Mouse (Mus musculus) ovary, postnatal 14 days (tissue): ENCODE data around the gene Prkce.

Experiments used
- DNase-seq: peaks from one replicate; pipeline ENCODE4 v3.0.0; 2022; ENCODE audit warnings: low spot score

Gene Prkce

GRCm38 (mm10) chr17:86525075-86525474 lies 357.5 kb downstream of the Prkce start:
- DNase-seq = no peak

GRCm38 (mm10) chr17:86526016-86526415 lies 358.4 kb downstream of the Prkce start:
- no peak for DNase-seq

DNA sequence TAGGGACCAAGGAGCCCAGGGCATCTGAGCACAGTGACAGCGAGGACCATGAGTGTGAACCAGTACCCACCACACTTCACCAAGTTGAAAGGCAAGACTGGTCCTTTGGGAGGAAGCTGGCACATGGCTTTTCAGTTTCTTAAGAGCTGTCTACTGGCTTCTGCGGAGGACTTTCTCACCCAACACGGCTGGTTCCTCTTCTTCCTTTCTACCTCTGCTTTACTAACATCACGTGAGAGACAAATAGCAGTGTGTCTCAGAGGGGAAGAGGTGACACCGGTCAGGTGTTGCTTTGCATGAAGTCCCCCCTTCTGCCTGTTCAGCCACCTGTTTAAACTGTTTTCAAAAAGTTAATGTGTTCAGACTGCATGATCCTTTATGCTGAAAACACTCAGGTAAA lies 359.7 kb downstream of the Prkce start:
- DNase-seq = no peak

DNA sequence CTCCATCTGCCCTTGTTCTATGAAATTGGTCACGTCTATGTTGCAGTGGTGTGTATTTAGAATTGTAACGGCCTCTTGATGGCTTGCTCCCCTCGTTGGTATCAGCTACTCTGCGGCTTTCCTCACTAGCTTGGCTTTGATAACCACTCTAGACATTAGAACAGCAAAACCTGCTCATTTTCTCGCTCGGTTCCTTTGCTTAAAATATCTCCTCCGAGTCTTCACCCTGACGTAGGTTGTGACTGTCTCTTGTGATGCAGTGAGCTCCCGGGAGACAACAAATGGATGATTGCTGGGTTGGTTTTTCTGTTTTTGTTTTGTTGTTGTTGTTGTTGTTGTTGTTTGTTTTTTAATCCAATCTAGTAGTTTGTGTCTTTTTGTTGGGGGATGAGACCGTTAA lies 361.4 kb downstream of the Prkce start:
- DNase-seq = no peak

DNA sequence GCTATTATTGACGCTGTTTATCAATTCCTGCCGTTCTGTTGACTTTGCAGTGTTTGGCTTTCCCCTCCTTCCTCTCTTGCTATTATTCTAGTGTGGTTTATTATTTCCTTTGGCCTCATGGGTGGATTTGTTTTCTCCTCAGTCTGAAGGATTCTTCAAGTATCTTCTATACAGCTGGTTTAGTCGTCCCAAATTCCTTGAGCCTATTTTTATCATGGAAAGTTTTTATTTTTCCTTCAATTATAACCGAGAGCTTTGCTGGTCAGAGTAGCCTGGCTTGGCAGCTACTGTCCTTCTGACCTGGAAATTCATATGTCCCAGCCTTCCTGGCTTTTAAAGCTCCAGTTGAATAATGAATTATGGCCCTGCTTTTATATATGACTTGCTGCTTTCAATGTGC lies 361.8 kb downstream of the Prkce start:
- DNase-seq = no peak

- no peak for DNase-seq
Observed at GRCm38 (mm10) chr17:86531231-86531630, 363.6 kb downstream of the Prkce start.

GRCm38 (mm10) chr17:86532783-86533548 lies 365.4 kb downstream of the Prkce start:
- DNase-seq = no peak

- DNase-seq = no peak
Observed at GRCm38 (mm10) chr17:86533549-86533851, 365.9 kb downstream of the Prkce start.

- no peak for DNase-seq
Observed at GRCm38 (mm10) chr17:86535096-86535495, 367.5 kb downstream of the Prkce start.

- peak; percentile 77 for DNase-seq
Observed at GRCm38 (mm10) chr17:86535827-86536656, 368.5 kb downstream of the Prkce start.

- DNase-seq = no peak
Observed at GRCm38 (mm10) chr17:86539881-86540430, 372.4 kb downstream of the Prkce start.

- DNase-seq = no peak
Observed at GRCm38 (mm10) chr17:86546529-86546928, 378.9 kb downstream of the Prkce start.

DNA sequence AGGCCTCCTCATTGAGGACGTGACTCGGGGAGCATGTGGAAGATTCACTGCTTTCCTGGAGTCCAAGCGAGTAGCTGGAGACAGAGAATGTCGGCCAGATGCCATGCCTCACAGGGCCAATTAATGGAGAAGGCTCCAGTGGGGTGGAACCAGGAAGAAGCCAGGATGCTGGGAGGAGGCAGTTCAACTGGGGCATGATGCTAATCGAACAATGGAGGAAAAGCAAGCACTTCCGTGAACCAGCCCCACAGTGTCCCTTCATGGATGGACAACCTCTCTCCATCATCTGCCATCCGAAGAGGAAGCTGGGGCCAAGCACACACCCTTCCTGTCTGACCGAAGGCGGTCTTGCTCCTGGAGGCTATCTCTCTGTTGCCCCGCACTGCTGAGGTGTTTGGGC lies 381.5 kb downstream of the Prkce start:
- DNase-seq = no peak

- no peak for DNase-seq
Observed at GRCm38 (mm10) chr17:86551561-86551960, 384.0 kb downstream of the Prkce start.

- DNase-seq = no peak
Observed at GRCm38 (mm10) chr17:86551995-86552394, 384.4 kb downstream of the Prkce start.

GRCm38 (mm10) chr17:86559206-86559891 lies 391.8 kb downstream of the Prkce start:
- no peak for DNase-seq

GRCm38 (mm10) chr17:86560499-86560898 lies 392.9 kb downstream of the Prkce start:
- DNase-seq = no peak

DNA sequence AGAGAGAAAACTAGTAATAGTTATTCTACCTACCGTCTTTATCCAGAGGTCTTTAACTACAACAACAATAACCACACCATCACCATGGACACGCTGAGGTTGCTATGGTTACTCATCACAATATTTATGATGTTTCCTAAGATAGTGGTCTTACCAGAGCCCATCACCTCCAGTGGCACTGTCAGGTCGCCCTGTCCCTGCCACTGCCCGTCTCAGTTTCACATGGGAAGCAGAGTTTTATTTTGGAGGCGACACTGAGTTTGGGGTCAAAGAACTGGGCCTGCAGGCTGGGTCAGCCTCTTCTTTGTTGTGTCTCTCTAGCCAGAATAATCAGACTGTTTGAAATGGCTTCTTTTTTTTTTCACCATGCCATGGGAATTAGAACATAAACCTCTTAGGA lies 402.9 kb downstream of the Prkce start:
- no peak for DNase-seq

- DNase-seq = no peak
Observed at GRCm38 (mm10) chr17:86571266-86571665, 403.7 kb downstream of the Prkce start.

DNA sequence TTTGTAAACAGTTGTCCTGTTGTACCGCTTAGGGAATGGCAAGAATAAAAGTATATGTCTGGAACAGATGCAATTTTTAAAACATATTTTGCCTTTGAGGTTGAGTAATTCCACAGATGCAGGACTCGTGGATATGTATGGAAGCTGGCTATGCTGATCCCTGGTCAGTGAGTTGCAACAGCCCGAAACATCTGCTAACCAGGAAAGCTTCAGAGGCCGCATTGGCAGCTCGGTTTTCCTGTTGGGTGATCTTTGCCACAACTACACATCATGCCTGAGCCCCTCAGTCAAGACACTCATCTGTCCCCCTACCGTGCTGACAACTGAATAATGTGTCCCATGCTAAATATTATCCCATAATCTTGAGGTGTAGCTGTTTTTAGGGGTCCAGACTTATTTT lies 404.6 kb downstream of the Prkce start:
- DNase-seq = no peak

DNA sequence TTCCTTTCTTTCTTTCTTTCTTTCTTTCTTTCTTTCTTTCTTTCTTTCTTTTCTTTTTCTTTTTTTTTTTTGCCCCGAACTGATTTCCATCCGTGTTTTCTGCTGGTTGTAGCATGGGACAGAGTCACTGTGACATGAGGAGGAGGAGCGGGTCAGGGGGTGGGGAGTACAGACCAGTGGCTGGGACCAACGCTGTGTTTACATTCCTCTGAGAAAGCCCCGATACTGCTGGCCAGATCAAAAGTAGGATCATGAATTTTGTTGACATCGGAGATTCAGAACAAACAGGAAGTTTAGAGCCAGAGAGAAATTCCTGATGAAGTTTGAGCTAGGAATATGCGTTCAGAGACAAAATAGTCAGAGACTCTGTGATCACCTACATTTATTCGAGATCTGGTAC lies 405.0 kb downstream of the Prkce start:
- no peak for DNase-seq

DNA sequence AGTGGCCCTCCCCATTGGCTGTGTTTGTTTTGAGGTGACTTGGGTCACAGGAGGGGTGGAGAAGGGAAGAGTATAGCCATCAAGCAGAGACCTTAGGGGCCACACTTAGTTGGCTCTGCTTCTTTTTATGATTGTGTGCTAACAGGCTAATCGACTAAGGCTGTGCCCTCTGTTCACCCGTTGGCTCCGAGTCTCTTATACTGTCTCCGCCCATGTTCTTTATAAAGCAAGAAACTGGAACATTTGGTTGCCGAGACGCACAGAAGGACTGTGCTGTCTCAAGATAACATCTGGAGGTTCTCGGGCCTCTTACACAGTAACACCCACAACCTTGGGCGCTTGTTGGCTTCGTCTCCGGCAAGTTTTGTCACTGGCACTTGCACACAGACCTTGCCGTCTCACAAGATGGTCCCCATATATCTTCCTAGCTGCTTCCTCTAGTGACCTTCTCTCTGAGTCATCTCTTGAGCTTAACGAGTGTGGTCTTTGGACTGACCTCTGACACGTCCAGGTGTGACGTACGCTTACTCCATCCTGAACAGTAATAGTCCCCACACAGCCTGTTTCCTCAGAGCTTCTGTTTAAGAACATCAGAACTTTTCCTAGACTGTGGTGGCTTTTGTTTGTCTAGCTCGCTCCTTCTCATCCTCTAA lies 406.1 kb downstream of the Prkce start:
- no peak for DNase-seq
